Mouse (Mus musculus): ENCODE data around the gene Slc34a1.

DNA sequence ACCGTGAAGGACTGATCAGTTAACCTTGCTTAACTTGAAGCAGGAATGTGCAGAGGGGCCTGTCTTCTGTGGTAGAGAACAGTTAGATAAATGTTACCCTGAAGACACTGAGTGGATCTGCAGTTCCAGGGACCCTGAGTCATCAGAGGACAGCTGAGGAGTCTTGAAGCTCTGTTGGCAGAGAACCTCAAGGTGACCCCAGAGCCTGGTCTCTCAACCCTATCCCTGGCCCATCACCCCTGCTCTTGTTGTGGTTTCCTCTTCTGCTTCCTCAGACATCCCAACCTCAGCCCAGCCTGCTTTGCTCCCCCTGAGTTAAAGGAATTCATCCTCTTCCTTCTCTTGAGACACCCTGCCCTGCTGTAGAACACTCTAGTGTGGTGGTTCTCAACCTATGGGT is at the start of gene Slc34a1:
- TF ChIP-seq CHD2 (IDR thresholded peaks at IDR 0.05; ENCODE audit: low read depth, low read length) (no peak), MAFK (IDR thresholded peaks at IDR 0.05; ENCODE audit: insufficient read depth, low read depth, low read length) (no peak), ZC3H11A (IDR thresholded peaks at IDR 0.05; ENCODE audit: borderline replicate concordance, low read depth, low read length) (no peak), ZNF384 (IDR thresholded peaks at IDR 0.05; ENCODE audit: low read depth, low read length) (no peak), HCFC1 (IDR thresholded peaks at IDR 0.05; ENCODE audit: borderline replicate concordance, insufficient read depth, low read length) (no peak)
